Mouse (Mus musculus) adrenal gland, adult (tissue): Measurements from ENCODE around the gene App.
A peak's percentile ranks its signal among the peaks of the same experiment; 100 is the strongest.

Experiments
- DNase-seq, 2 experiments: peaks; one replicate each; pipeline ENCODE4 v3.0.0; 2022 to 2023; ENCODE audit warnings: low spot score in 1 of 2; ENCODE audit not compliant: inconsistent age in 2 of 2

Gene App

DNA sequence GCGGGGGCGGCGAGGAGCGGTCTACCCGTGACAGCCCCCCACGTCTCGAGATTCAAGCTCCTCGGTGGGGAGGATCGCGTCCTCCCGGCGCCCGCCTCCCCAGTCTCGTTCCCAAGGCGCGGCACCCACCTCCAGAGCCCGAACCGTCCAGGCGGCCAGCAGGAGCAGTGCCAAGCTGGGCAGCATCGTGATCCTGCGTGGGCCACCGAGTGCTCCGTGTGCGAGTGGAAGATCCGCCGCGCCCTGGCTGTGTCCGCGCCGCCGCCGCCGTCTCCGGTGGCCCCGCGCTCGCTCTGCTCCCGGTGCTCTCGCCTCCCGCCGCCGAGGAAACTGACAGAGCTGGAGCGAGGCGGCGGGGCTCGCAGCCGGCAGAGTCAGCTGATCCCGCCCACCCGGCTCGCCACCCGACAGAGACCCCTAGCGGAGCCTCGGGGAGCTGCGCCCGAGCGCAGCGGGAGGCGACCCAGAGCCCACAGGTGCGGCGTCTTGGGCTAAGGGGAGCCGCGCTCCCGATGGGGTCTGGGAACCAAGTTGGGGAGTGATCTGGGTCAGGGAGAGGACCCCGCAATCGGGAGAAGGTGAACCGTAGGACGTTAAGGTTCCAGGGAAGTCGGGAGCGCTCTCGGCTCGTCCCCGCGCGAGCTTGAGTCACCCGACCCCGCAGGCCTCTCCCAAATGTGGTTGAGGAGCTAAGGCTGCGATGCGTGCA is at the start of gene App:
Gene App, minus strand, starts transcription at position 394 of the 709 bp plus-strand sequence.
- DNase-seq = peak; percentile 92 to 98

DNA sequence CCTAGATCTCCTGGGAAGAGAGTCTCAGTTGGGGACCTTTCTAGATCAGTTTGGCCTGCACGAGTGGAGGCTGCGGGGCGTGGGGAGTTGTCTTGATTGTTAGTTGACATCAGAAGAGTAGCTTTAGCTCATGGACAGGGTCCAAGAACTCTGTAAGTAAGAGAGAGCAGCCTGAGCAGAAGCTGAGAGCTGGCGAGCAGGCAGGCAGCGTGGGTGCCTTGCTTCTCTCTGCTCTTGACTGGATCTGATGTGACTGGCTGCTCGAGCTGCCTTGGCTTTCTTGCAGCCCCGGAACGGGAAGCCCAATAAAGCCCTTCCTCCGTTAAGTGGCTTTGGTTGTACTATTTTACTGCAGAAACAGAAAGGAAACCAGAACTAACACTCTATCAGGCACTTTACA is 42.3 kb upstream of the App start:
- peak in 1 of 2 experiments; percentile 61 for DNase-seq

DNA sequence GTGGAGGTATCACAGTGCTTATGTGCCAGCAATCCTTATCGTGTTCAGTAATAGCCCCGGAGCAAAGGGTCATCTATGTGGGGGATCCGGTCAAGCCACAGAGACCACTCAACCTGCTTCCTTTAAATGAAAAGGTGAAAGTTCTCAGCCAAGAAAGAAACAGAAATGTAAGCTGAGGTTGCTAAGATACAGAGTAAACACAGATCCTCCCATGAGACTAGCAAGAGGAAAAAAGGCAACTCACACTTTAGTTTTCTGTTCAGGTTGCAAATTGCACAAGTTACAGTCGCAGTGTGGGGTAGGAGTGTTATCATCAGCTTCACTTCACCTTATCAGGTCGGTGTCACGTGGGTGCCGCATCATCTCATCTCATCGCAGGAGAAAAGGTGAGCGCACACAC is 41.6 kb upstream of the App start:
- DNase-seq = peak in 1 of 2 experiments; percentile 28

DNA sequence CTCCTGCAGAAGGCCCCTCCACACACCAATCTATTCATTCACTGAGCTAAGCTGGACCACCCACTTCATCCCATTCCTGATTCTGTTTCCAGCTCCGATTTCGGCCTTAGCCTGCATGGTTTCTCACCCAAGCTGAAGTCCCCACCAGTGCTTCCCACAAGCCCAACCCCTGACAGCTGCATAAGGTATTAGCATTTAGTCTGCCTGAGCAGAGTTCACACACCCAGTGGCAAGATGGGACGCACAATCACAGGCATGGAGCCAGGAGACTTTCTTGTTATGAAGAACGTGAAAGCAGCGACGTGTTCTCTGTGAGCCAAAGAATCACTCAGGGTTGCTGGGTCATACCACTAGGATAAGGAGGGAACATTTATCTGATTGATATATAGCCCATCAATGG is 22.1 kb upstream of the App start:
- peak in 1 of 2 experiments; percentile 44 for DNase-seq

DNA sequence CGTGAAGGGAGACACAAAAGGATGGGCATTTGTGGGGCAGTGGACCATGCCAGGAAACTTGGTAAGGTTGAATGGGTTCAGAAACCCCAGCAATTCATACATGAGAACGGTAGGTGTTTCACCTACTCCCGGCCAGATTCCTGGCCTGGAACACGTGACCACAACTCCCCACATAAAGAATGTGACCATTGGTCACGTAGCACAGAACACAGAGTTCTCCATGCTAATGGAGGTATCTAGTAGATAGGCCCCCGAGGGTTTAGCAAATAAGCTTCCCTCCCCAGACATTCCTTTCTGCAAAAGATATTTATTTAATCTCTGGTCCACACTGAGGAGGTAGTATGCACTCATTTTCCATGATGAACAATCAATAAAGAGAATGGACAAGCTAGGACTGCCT is 21.6 kb upstream of the App start:
- no peak for DNase-seq

DNA sequence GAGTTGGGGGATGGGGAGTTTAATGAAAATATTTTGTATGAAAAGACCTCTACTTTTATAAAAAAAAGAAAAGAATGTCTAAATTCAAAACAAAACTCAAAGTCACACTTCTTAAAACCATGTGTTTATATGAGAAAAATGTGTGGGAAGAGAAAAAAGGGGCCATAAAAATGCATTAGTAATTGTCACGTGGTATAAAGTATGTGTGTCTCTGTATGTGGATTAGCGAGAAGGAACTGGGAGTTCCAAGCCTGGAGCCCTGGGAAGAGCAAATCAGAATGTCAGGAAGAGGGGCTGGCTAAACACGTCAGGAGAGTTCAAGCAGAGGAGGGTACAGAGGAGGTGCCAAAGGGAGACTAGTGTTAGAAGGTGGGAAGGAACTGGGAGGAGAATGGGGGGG is 7.9 kb upstream of the App start:
- no peak for DNase-seq

DNA sequence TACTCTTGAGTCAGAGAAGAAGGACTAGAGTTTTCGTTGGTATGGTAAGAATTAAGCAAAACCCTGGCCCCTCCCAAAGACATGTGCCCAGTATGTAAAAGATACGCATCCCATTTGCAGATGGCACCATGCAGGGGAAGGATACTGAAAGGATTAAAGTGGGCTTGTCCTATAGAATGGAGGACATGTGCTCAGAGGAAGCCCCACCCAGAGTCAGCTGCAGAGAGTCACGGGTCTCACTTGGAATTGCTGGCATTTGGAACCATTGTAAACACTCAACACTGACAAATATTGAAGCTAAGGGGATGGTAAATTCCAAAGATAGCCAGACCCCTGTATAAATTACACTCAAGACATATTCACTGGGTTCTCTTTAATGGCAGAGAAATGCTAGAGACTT is 7.1 kb upstream of the App start:
- no peak for DNase-seq

DNA sequence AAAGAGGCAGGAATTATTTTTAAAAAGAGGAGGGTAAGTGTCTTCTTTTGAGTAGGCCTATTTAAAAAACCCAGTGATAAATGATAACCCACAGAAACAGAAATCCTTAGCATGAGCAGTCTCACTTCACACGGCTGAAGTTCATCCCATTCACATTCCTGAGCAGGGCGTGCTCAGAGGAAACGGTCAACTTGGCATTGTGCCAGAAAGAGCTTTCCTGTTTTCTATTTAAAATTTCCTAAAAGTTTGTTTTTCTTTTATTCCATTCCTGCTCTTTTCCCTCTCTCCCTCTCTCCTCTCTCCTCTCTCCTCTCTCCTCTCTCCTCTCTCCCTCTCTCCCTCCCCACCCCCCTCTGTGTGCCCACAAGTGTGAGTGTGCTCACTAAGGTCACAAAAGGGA is 3.1 kb upstream of the App start:
- no peak for DNase-seq

DNA sequence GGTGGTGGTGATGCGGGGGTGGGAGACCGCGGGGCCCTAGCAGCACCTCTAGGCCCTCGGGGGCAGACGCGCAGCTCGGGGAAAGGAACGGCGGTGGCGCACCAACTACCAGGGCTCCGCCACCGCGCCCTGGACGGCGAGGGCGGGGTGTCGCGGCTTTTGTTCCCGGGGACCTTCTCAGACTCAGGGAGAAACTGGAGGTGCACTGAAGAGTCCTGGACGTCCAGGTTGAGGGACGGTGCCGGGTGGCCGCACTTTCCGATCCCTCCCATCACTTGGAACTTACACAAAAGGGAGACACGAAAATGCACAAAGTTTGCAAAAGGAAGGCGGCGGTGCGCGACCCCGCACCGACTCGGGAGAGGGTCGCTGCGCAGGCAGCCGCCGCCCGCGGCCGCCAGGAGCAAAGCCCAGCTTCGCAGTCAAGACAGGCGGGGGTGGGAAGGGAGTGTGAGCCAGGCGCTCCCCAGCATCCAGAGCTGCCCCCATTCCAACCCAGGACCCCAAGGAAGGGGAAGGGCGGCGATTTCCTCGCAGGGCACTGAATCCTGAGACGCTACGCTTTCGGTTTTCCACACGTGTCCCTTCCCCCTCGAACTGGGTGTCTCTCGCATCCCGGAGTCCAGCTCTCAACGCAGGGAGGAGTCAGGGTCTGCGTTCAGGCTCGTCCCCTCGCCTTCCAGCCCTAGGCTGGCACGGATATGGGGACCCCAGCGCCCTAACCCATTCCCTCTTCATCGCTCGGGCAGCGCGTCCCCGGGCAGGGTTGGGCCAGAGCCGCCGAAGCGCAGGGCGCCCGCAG is 794 bp downstream of the App start:
- DNase-seq = peak; percentile 76 to 93

DNA sequence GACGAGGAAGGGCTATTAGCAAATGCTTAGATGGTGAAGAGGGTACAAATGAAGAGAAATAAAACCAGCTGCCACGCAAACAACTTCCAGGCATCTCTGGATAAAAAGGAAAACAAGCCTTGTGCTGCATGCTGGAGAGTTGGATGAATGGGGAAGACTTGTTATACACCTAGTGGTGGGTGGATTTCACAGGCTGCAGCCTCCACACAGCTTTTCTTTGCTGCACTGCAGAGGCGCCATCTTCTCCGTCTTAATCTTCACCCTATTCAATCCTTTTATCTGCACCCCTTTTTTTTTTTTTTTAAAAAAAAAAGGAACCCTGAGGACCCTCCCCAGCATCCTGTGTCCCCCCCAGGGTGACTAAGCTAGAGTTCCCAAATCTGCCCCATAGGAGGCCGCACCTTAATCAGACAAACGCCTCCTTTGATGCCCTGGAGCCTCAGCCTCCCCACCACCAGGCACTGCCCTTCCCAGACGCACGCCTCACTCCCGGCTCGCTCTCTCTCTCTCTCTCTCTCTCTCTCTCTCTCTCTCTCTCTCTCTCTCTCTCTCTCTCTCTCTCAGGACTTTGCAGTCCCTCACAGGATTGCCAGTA is 1.5 kb downstream of the App start:
- peak; percentile 44 to 79 for DNase-seq

DNA sequence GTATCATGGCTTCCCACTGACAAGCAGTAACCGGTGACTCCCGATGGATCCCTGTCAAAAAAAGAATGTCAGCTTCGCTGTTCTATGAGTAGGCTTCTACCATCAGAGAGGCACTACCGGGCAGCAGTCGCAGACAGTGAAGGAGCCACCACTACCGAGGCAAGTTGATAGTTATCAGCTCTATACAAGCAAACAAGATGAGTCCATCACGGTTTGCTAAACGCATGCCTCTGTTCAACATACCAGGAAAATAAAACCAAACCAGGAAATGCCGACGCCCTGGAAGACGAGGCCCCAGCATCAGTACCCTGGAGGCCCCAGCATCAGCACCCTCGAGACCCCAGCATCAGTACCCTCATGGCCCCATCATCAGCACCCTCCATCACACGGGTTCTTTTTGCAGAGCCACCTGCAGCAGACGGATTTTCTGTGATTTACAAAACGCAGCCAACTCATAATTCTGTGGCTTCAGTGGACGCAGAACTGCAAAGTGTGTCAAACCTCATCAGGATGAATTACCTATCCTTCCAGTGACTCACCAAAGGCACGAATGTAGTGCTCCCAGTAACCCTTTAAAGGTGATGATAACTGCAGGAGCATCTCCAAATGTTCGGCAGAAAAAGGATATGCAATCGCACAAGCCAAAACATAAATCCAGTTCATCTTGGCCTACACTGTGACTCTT is 2.6 kb downstream of the App start:
- peak in 1 of 2 experiments; percentile 59 for DNase-seq

DNA sequence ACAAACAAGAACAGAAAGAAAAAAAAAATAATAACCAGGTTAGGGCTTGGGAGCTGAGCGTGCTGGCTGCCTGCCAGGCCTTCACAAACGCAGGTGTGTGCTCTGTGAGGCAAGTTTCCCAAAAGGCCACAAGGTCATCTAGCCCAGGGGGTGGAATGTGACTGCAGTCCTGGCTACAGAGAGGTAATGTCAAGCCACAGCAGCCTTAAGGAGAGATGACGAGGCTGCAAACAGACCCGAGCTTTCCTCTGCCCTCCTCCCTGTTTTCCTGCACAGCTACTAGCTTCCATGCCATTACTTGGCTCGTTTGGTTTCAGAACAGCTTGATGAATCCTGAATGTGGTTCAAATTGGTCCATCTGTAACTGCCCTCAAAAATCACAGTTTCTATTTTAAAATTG is 4.7 kb downstream of the App start:
- DNase-seq = no peak

DNA sequence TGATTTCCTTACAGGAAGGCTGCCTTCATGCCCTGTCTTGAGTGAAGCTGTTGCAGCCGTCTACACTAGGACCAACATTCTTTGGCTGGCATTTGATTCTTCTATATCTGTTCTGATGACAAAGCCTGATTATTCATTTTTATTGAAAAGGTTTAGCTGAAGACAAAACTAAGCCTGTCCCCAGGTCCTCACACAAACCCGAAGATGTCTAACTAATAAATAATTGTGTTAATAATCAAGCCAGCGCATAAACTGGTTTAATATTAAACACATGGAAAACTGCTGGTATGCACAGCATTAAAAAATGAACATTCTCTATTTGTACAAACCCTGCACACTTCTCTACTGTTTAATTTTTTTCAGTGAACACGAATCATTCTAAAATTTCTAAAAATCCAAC is 7.4 kb downstream of the App start:
- no peak for DNase-seq

DNA sequence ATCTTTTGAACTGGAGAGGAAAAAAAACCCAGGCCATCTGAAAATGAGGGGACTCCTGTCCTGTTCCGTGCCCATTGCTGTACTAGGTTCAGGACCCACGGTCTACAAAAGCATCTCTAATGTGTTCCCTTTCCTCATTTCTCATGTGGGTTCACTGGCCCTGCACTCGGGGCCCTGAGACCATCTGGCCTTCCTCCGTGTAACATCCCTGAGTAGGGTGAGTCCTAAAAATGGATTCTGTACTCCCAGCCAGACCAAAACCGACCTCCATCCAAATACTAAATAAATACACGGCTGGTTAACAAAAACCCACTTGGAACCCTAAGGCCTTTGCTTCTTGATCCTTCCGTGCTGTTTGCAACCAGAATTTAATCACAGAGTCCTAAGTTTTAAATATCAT is 7.9 kb downstream of the App start:
- DNase-seq = no peak

DNA sequence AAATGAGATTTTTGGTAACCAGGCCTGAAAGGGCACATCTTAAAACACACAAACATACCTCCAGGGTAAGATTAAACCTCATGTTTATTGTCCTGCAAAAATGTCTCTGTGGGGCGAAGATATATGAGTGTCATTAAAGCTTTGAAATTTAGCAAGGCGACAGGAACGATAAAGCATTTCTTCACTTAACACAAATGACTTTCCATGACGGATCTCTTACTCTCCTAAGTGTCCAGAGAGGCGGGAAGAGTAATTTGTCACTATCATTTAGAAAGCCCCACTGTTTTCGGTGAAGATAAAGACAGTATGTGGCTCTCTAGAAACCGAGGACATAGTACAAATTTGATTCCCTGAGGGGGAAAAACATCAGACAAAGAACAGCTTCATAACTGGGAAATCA is 8.4 kb downstream of the App start:
- DNase-seq = no peak

DNA sequence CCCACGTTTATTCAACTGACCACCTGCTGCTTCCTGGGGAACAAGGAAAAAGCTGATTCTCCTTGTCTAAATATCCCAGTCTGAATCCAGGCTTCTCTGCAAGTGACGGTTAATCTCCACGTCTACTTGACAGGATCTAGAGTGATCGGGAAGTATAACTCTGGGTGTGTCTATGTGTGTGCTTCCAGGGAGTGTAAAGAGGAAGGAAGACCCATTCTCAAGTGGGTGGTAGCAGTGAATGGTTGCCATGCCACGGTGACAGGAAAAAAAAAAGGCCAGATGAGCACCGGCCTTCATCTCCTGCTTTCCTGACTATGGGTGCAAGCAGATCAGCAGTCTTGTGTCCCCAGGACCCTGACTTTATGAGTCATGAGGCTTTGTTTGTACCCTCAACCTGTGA is 10.8 kb downstream of the App start:
- DNase-seq = no peak

DNA sequence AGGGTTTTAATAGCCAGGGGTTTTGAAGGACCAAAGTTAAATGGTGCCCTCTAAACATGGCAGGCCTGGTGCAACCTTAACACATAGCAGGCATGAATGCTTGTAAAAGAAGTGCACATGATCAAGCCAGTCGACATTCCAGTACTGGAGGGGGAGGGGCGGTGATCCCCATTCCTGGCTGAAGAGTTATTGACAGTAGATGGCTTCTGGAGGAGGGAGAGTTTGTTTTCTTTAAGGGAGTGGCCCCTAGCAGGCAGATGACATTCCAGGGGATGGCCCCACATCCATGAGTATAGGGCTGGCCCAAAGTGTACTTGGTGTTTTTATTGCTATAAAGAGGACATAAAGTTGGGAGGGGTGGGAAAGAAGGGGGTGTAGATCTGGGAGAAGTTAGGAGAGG is 13.4 kb downstream of the App start:
- DNase-seq = no peak

DNA sequence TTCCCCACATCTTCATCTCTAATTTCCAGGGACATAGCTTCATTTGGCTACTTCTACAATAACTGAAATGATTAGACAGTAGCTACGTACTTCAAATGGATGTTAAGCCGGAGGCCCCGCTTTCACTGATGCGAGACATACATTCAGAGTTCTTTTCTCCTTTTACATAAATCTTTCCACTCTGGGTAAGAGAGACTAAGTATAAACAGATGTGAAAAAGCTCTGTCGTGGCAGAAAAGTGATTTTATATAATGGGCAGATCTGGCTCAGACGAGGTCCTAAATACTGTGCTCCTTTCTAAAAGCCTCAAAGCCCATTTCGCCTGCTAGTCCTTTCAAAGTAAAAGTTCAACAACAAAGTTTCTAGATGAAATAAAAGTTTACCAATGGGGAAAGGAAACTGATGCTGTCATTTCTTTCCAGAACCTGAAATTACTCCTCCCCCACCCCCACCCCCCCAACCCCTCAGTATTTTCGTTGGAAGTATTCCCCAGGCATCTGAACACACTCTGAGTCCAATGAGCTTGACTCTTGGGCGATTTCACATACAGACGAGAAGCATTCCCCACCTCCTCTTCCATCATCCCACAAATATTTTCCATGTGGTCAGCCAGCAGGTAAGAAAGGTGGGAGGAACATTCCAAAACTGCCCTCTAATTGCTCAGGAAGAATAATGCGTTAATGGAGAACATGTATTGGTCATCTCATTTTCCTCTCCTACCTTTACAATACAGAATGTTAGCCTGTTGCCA is 15.6 kb downstream of the App start:
- DNase-seq = no peak

DNA sequence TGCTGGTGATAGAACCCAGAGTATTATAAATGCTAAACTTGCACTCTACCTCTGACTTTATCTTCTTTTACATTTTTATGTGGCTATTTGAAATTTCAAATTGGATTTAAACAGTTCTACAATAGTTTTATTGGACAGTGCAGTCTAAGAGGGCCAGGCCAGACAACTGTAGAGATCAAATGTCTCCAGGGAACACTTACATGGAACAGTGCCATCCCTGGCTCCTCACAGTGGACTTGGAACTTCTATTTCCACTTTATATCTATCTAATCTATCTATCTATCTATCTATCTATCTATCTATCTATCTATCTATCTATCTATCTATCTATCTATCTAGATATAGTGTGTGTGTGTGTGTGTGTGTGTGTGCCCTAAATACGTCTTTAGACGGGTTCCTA is 16.4 kb downstream of the App start:
- no peak for DNase-seq

DNA sequence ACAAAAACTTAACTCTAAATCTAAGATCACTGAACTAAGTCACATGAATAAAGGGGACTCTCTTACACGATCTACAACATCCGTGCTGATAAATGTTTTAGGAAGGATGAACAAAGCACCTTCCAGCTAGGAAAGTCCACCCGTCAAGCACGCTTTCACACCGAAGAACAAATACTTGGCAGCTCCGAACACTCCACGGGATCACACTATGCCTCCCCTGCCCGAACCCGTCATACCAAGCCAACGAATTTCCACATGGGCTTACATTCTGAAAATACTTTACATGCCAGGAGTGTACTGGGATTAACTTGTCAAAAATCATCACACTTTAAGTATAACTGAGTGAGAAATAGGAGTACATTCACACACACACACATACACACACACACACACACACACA is 17.7 kb downstream of the App start:
- no peak for DNase-seq

DNA sequence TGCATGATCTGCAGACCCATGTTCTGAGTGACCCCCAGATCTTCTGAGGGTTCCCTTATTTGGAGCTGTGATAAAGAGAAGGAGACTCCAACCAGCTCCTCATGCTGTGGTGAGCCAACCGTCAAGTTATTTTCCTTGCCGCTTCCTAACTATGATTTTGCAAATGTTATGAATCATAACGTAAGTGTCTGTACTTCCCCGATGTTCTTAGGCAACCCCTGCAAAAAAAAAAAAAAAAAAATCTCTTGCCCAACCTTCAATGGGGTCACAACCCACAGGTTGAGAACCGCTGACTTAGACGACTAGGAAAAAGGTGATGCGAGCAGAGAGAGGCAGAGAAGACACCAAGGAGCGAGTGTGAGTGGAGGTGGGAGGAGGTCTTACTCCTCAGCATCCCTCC is 21.1 kb downstream of the App start:
- DNase-seq = no peak
